Mouse (Mus musculus) c-Kit-positive CD71-positive TER-119-positive erythroid progenitor cells, embryonic 14.5 days (primary cell): ENCODE measurements at regions not wholly inside any gene's neighbourhood (a gene's known extent, or its start where the extent isn't known, plus 50 kb on each side); places are given as distances from the start of the nearest gene placed in this dataset.

Experiments used
- DNase-seq: peaks from one replicate; pipeline ENCODE4 v3.0.0-alpha.2; 2013; ENCODE audit warnings: low spot score

GRCm38 (mm10) chr4:137160526-137160925, 111.9 kb upstream of the Zbtb40 start:
- DNase-seq = no peak

- DNase-seq = no peak
These were observed 109.6 kb upstream of the Zbtb40 start for GRCm38 (mm10) chr4:137158201-137158600.

GRCm38 (mm10) chr4:137156441-137157105, 108.0 kb upstream of the Zbtb40 start:
- DNase-seq = no peak

GRCm38 (mm10) chr4:137148756-137149155, 100.2 kb upstream of the Zbtb40 start:
- DNase-seq = no peak

GRCm38 (mm10) chr4:137147795-137148194, 99.2 kb upstream of the Zbtb40 start:
- no peak for DNase-seq

GRCm38 (mm10) chr4:137146326-137146725, 97.7 kb upstream of the Zbtb40 start:
- no peak for DNase-seq

GRCm38 (mm10) chr4:137142316-137142715, 93.7 kb upstream of the Zbtb40 start:
- DNase-seq = no peak

GRCm38 (mm10) chr4:137139051-137139705, 90.6 kb upstream of the Zbtb40 start:
- DNase-seq = no peak

GRCm38 (mm10) chr4:137138127-137138526, 89.5 kb upstream of the Zbtb40 start:
- DNase-seq = no peak

GRCm38 (mm10) chr4:137136313-137136712, 87.7 kb upstream of the Zbtb40 start:
- DNase-seq = no peak

GRCm38 (mm10) chr4:137135792-137136191, 87.2 kb upstream of the Zbtb40 start:
- DNase-seq = no peak

- no peak for DNase-seq
These were observed 86.0 kb upstream of the Zbtb40 start for GRCm38 (mm10) chr4:137134553-137134952.

- no peak for DNase-seq
These were observed 85.2 kb upstream of the Zbtb40 start for GRCm38 (mm10) chr4:137133789-137134188.

- DNase-seq = no peak
These were observed 82.1 kb upstream of the Zbtb40 start for GRCm38 (mm10) chr4:137130619-137131212.

- DNase-seq = no peak
These were observed 79.6 kb upstream of the Zbtb40 start for GRCm38 (mm10) chr4:137128152-137128551.

- DNase-seq = no peak
These were observed 73.1 kb upstream of the Zbtb40 start for GRCm38 (mm10) chr4:137121684-137122083.

GRCm38 (mm10) chr4:137120597-137120996, 72.0 kb upstream of the Zbtb40 start:
- no peak for DNase-seq

GRCm38 (mm10) chr4:137118332-137118715, 69.7 kb upstream of the Zbtb40 start:
- DNase-seq = no peak

GRCm38 (mm10) chr4:137117471-137118331, 69.1 kb upstream of the Zbtb40 start:
- DNase-seq = peak; percentile 38

- DNase-seq = no peak
These were observed 66.5 kb upstream of the Zbtb40 start for GRCm38 (mm10) chr4:137115062-137115461.

- DNase-seq = no peak
These were observed 61.7 kb upstream of the Zbtb40 start for GRCm38 (mm10) chr4:137110276-137110675.

GRCm38 (mm10) chr4:137104447-137105044, 55.9 kb upstream of the Zbtb40 start:
- DNase-seq = no peak
